Mouse (Mus musculus) CH12F3 (cell line): ENCODE results near the gene Taar6.

Source experiments
- in situ Hi-C: fragments of 300-500 bp; cut with MboI; formaldehyde crosslinking; loops from 2 replicates; pipeline ENCODE4 v1.14.3; 2020; ENCODE audit warnings: low sequenced_read_pairs

The Taar6 gene

GRCm38 (mm10) chr10:23938312-23938711, 47.1 kb downstream of the Taar6 start, which contains the start of gene Taar2:
Gene Taar2, plus strand, starts transcription at chr10:23938572.
- in situ Hi-C loops: no loop called here

GRCm38 (mm10) chr10:23937613-23938012, 47.8 kb downstream of the Taar6 start:
- in situ Hi-C loops: no loop called here
